Mouse (Mus musculus) naive thymus-derived CD4-positive, alpha-beta T cell, adult 5 months (primary cell): ENCODE data around the gene Hnrnph3. TPM values are rescaled to one million over a fixed set of nuclear protein-coding genes. Genes with fewer than 3 reads are reported as not detected.

Source experiments
- polyA plus RNA-seq: library from polyadenylated mRNA; unstranded; fragments of 100-300 nt; shearing (Covaris generic); gene quantifications from one replicate; pipeline ENCODE4 v1.2.1, GENCODE M21; 2017

The Hnrnph3 gene
- polyA plus RNA-seq, result 75.9 TPM

GRCm38 (mm10) chr10:63023749-63024579 lies at the start of gene Hnrnph3, which contains the start of gene Pbld2:
TSS of gene Hnrnph3 (minus strand) at chr10:63024217.
TSS of gene Pbld2 (plus strand) at chr10:63024315.

GRCm38 (mm10) chr10:63059862-63060261 lies 35.8 kb upstream of the Hnrnph3 start, which contains the start of gene Pbld1:
TSS of gene Pbld1 (plus strand) at chr10:63060162.

GRCm38 (mm10) chr10:62980039-62980954 lies 43.7 kb downstream of the Hnrnph3 start, which contains the start of gene Rufy2:
TSS of gene Rufy2 (plus strand) at chr10:62980223.

Other genes starting within 250 kb of the Hnrnph3 start
- 150 TPM for gene Ccar1, start 231.9 kb downstream of the Hnrnph3 start, polyA plus RNA-seq
- 12.8 TPM for gene Tet1, start 115.2 kb downstream of the Hnrnph3 start, polyA plus RNA-seq
- 10.3 TPM for gene Slc25a16, start 103.6 kb downstream of the Hnrnph3 start, polyA plus RNA-seq
- gene Dna2, start 77.2 kb downstream of the Hnrnph3 start, polyA plus RNA-seq, result 0.52 TPM
- gene Rufy2, start 44.0 kb downstream of the Hnrnph3 start, polyA plus RNA-seq, result 41.7 TPM
- 2.0 TPM for gene Pbld2, start 98 bp upstream of the Hnrnph3 start, polyA plus RNA-seq
- gene Pbld1, start 35.9 kb upstream of the Hnrnph3 start, polyA plus RNA-seq, result not detected
- not detected for gene Atoh7, start 75.4 kb upstream of the Hnrnph3 start, polyA plus RNA-seq
- 0.20 TPM for gene Mypn, start 179.7 kb upstream of the Hnrnph3 start, polyA plus RNA-seq
- 101 TPM for gene Herc4, start 219.6 kb upstream of the Hnrnph3 start, polyA plus RNA-seq